In genomic region chr2:35278371-35279210, GRCm38 (mm10) we compare ENCODE assay signal across 10 mouse cellular contexts. TPM values are rescaled to one million over a fixed set of nuclear protein-coding genes. Genes with fewer than 3 reads are reported as not detected.
DNase-seq lines count a peak whose midpoint lies in the region; ATAC-seq lines count a peak whose summit lies in the region.
"Had no signal": no experiment of that assay in that cellular context is flagged by ENCODE, and none has a peak within 500 bp of the region (broad histone marks: within the 10 kb centered on the region; RNA-seq: fewer than 3 reads in every experiment).

No protein-coding gene starts in this region.

- H3K9me3 ChIP-seq in heart, embryonic 15.5 days (replicated peaks): no peaks in the 10 kb centered on the region
- H3K9me3 ChIP-seq in heart, embryonic 12.5 days (replicated peaks): no peaks in the 10 kb centered on the region
- H3K9me3 ChIP-seq in heart, embryonic 16.5 days (replicated peaks; ENCODE audit: control insufficient read depth, low read length): no peaks in the 10 kb centered on the region
- no peaks in the 10 kb centered on the region for H3K9me3 ChIP-seq in hindbrain, embryonic 14.5 days (ENCODE audit: control insufficient read depth, low read length)
- H3K9me3 ChIP-seq: forebrain, embryonic 15.5 days had no signal

- 83% methylated on average over 7 of the region's 7 CpGs for WGBS in heart, embryonic 15.5 days
- 79% methylated on average over 7 of the region's 7 CpGs for WGBS in heart, embryonic 12.5 days
- 75% methylated on average over 7 of the region's 7 CpGs for WGBS in heart, embryonic 16.5 days
- 84% methylated on average over 7 of the region's 7 CpGs for WGBS in hindbrain, embryonic 14.5 days

- ATAC-seq in heart, embryonic 15.5 days (replicated peaks; ENCODE audit: insufficient number of reproducible peaks, insufficient read depth, low FRiP score, low read depth): no peak
- no peak for ATAC-seq in heart, embryonic 12.5 days (ENCODE audit: insufficient number of reproducible peaks, low FRiP score)
- no peak for ATAC-seq in heart, embryonic 16.5 days (replicated peaks; ENCODE audit: extremely low read depth, insufficient read depth, low FRiP score)
- ATAC-seq in hindbrain, embryonic 14.5 days (ENCODE audit: low FRiP score): no peak
- ATAC-seq: forebrain, embryonic 15.5 days had no signal

- DNase-seq in gastrocnemius, adult 8-10 months (ENCODE audit: low spot score in 2 of 2): peak; percentile 67 to 74
- DNase-seq in lung, postnatal 36 days: peak; percentile 71
- no peak for DNase-seq in embryo, embryonic 10.5 days (ENCODE audit: low spot score)
- no peak for DNase-seq in hindbrain, embryonic 14.5 days (ENCODE audit: low spot score)
- DNase-seq: midbrain, embryonic 14.5 days; thymus, postnatal 4 days had no signal

- no peaks in the 10 kb centered on the region for H3K36me3 ChIP-seq in heart, embryonic 15.5 days
- no peaks in the 10 kb centered on the region for H3K36me3 ChIP-seq in heart, embryonic 12.5 days
- H3K36me3 ChIP-seq in heart, embryonic 16.5 days (ENCODE audit: control insufficient read depth, insufficient read depth): no peaks in the 10 kb centered on the region
- no peaks in the 10 kb centered on the region for H3K36me3 ChIP-seq in hindbrain, embryonic 14.5 days (replicated peaks; ENCODE audit: control insufficient read depth, insufficient read depth)
- H3K36me3 ChIP-seq: forebrain, embryonic 15.5 days had no signal

- no peak overlapping the region for H3K4me3 ChIP-seq in heart, embryonic 15.5 days
- no peak overlapping the region for H3K4me3 ChIP-seq in heart, embryonic 12.5 days
- H3K4me3 ChIP-seq in heart, embryonic 16.5 days (ENCODE audit: low read length): no peak overlapping the region
- H3K4me3 ChIP-seq in hindbrain, embryonic 14.5 days (replicated peaks; ENCODE audit: low read length): no peak overlapping the region
- H3K4me3 ChIP-seq: forebrain, embryonic 15.5 days had no signal

- H3K27me3 ChIP-seq in heart, embryonic 15.5 days: peaks cover 10% of the 10 kb centered on the region
- peaks cover 36% of the 10 kb centered on the region for H3K27me3 ChIP-seq in heart, embryonic 12.5 days (replicated peaks)
- H3K27me3 ChIP-seq in heart, embryonic 16.5 days (ENCODE audit: control insufficient read depth, insufficient read depth, low read length): no peaks in the 10 kb centered on the region
- H3K27me3 ChIP-seq in hindbrain, embryonic 14.5 days (ENCODE audit: control insufficient read depth, insufficient read depth, low read length): peaks cover 26% of the 10 kb centered on the region

- H3K4me2 ChIP-seq in heart, embryonic 15.5 days: no peak overlapping the region
- no peak overlapping the region for H3K4me2 ChIP-seq in heart, embryonic 12.5 days
- H3K4me2 ChIP-seq in heart, embryonic 16.5 days (ENCODE audit: low read depth, low read length): no peak overlapping the region
- no peak overlapping the region for H3K4me2 ChIP-seq in hindbrain, embryonic 14.5 days (replicated peaks)
- H3K4me2 ChIP-seq: forebrain, embryonic 15.5 days had no signal

- H3K9ac ChIP-seq in heart, embryonic 15.5 days: no peak overlapping the region
- H3K9ac ChIP-seq in heart, embryonic 12.5 days: no peak overlapping the region
- H3K9ac ChIP-seq in heart, embryonic 16.5 days (ENCODE audit: low read length): no peak overlapping the region
- H3K9ac ChIP-seq in hindbrain, embryonic 14.5 days: no peak overlapping the region
- H3K9ac ChIP-seq: forebrain, embryonic 15.5 days had no signal

- peak overlapping the region; percentile 82 for H3K27ac ChIP-seq in heart, embryonic 15.5 days
- no peak overlapping the region for H3K27ac ChIP-seq in heart, embryonic 12.5 days (ENCODE audit: poor library complexity, severe bottlenecking)
- peak overlapping the region; percentile 91 for H3K27ac ChIP-seq in heart, embryonic 16.5 days (ENCODE audit: low read length)
- no peak overlapping the region for H3K27ac ChIP-seq in hindbrain, embryonic 14.5 days
- H3K27ac ChIP-seq: forebrain, embryonic 15.5 days had no signal

- H3K4me1 ChIP-seq in heart, embryonic 15.5 days (replicated peaks): peaks cover 57% of the 10 kb centered on the region
- peaks cover 42% of the 10 kb centered on the region for H3K4me1 ChIP-seq in heart, embryonic 12.5 days (replicated peaks)
- peaks cover 46% of the 10 kb centered on the region for H3K4me1 ChIP-seq in heart, embryonic 16.5 days (ENCODE audit: control insufficient read depth, insufficient read depth, low read length)
- no peaks in the 10 kb centered on the region; the same call in 1 of the 2 replicates for H3K4me1 ChIP-seq in hindbrain, embryonic 14.5 days (replicated peaks; ENCODE audit: control insufficient read depth, insufficient read depth, low read length)

RNA-seq across cellular contexts. Expression of gene Gsn, which starts 22.4 kb away (rescaled TPM):
- 321 and 325 TPM in 2 replicates for polyA plus RNA-seq in heart, embryonic 15.5 days (2015; fragmentation: Nextera tagmentation; extraction: Ambion mirVana)
- polyA plus RNA-seq in heart, embryonic 12.5 days (2016; fragmentation: Nextera tagmentation; extraction: Ambion mirVana): 186 and 190 TPM in 2 replicates
- 100 to 1,000 TPM; 276 to 604 (median 428) TPM for total RNA-seq in gastrocnemius, adult 8-10 months (2022)
- 348 and 376 TPM in 2 replicates for polyA plus RNA-seq in heart, embryonic 16.5 days (2015; fragmentation: Nextera tagmentation; extraction: Ambion mirVana)
- 30.2 and 31.4 TPM in 2 replicates for polyA plus RNA-seq in hindbrain, embryonic 14.5 days (2014; fragmentation: Nextera tagmentation; extraction: Ambion mirVana)

RNA-seq across cellular contexts. Expression of gene Stom, which starts 58.2 kb away (rescaled TPM):
- 52.2 and 65.6 TPM in 2 replicates for polyA plus RNA-seq in heart, embryonic 15.5 days (2015; fragmentation: Nextera tagmentation; extraction: Ambion mirVana)
- polyA plus RNA-seq in heart, embryonic 12.5 days (2016; fragmentation: Nextera tagmentation; extraction: Ambion mirVana): 42.2 and 42.7 TPM in 2 replicates
- total RNA-seq in gastrocnemius, adult 8-10 months (2022): 10 to 100 TPM; 25.3 to 27.8 (median 26.6) TPM
- polyA plus RNA-seq in heart, embryonic 16.5 days (2015; fragmentation: Nextera tagmentation; extraction: Ambion mirVana): 61.1 and 64.2 TPM in 2 replicates
- 24.4 and 26.7 TPM in 2 replicates for polyA plus RNA-seq in hindbrain, embryonic 14.5 days (2014; fragmentation: Nextera tagmentation; extraction: Ambion mirVana)

Comparison
In these comparisons a context has a peak if more than half of its experiments do, and no peak if none do; other contexts are left out.
1. H3K27ac ChIP-seq: peak in heart, embryonic 15.5 days (single experiment) and heart, embryonic 16.5 days (single experiment); none in heart, embryonic 12.5 days (single experiment) and hindbrain, embryonic 14.5 days (single experiment).
2. DNase-seq: peak in gastrocnemius, adult 8-10 months (2 of 2) and lung, postnatal 36 days (single experiment); none in embryo, embryonic 10.5 days (single experiment) and hindbrain, embryonic 14.5 days (single experiment).